Mouse (Mus musculus) embryonic fibroblast, embryonic 13.5 days (primary cell): ENCODE data around the gene Vmn2r83.

Source experiments
- CTCF ChIP-seq: IDR thresholded peaks from 2 replicates; pipeline ENCODE4 v1.5.1; 2011; ENCODE audit warnings: mild to moderate bottlenecking, control low read depth, low read length, moderate library complexity, borderline replicate concordance; ENCODE audit not compliant: insufficient read depth
- POLR2A ChIP-seq: IDR thresholded peaks from 2 replicates; pipeline ENCODE4 v1.6.1; 2011; ENCODE audit warnings: low read depth, mild to moderate bottlenecking, control low read depth, low read length, moderate library complexity

DNA sequence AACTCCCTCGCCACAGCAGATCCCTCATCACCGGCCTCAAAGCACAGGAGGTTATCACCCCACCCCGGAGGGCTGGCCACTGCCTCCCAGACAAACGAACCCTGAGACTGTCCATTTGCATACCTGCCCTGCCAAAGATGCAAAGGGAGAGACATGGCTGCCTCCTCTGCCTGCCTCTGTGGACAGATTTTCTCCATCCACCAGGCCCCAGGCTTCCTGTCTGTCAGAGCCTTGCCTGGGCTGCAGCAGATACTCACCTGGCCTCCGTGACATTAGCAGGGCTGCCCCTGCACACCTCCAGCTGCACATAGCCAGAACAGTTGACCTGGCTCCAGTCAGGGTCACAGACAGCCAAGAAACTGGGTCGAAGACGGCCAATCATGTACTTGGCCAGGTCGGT, 61.7 kb downstream of the Vmn2r83 start:
- no peak for TF ChIP-seq CTCF
- TF ChIP-seq POLR2A = no peak
